In the genomic region with DNA sequence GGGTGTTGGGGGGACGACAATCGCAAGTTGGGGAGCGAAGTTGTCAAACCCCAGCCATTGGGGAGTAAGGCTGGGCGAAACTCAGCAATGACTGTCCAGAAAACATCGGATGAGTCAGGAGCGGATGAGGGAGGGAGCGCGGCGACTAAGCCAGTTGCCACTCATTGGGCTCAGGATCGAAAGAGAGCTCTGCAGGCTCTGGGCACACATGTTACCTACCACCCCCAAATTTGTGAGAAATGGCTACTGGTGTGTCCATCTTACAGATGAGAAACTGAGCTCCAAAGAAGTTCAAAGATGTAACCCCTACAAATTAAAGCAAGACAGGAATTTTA, we compare ENCODE assay signal across 8 mouse cellular contexts. TPM values are rescaled to one million over a fixed set of nuclear protein-coding genes. Genes with fewer than 3 reads are reported as not detected.
DNase-seq lines count a peak whose midpoint lies in the region; ATAC-seq and TF ChIP-seq lines count a peak whose summit lies in the region.

No protein-coding gene starts in this region.

- DNase-seq in left cerebral cortex, adult 2 months (ENCODE audit: extremely low spot score in 1 of 2, low spot score in 2 of 2): no peak
- DNase-seq in left cerebral cortex, postnatal 36 days (ENCODE audit: low spot score in 2 of 2): no peak
- DNase-seq in c-Kit-positive CD71-positive TER-119-positive erythroid progenitor cells, embryonic 14.5 days (ENCODE audit: low spot score): peak; percentile 3
- no peak for DNase-seq in left cerebral cortex, postnatal 10 days (ENCODE audit: extremely low spot score in 1 of 2, low spot score in 2 of 2)
- no peak for DNase-seq in thymus, adult 18-20 months
- DNase-seq in layer of hippocampus, adult 11-12 months (ENCODE audit: low spot score): no peak

- intact Hi-C loops in left cerebral cortex, adult 2 months (cut with DNase I): loop anchor here (2.0 kb wide), 1 partner anchor 27 kb away; no protein-coding TSS in a partner anchor
- intact Hi-C loops in left cerebral cortex, postnatal 36 days (cut with DNase I): loop anchor here (2.0 kb wide), 1 partner anchor 27 kb away; no protein-coding TSS in a partner anchor
- intact Hi-C loops in left cerebral cortex, postnatal 10 days (cut with DNase I): loop anchor here (2.0 kb wide), 1 partner anchor 27 kb away; no protein-coding TSS in a partner anchor

- peaks cover 6% of the 10 kb centered on the region for H3K36me3 ChIP-seq in myocyte (ENCODE audit: control insufficient read depth, insufficient read depth)

- H3K4me2 ChIP-seq in myocyte (ENCODE audit: low read depth): peak overlapping the region; percentile 100

- no peaks in the 10 kb centered on the region for H3K27me3 ChIP-seq in myocyte (ENCODE audit: control insufficient read depth, insufficient read depth, insufficient read length)

- no peak for TF ChIP-seq POLR2A in myocyte (IDR thresholded peaks at IDR 0.05; ENCODE audit: insufficient read length, low read depth)

- no peak for TF ChIP-seq CTCF in left cerebral cortex, adult 2 months (IDR thresholded peaks at IDR 0.05)

- peak overlapping the region; percentile 56 for H3ac ChIP-seq in myocyte (ENCODE audit: control insufficient read depth, insufficient read length)

- peak; percentile 25 for ATAC-seq in inflammation-experienced regulatory T-cells, adult 6 months

- peak overlapping the region; percentile 93 for H3K27ac ChIP-seq in left cerebral cortex, adult 2 months

- H3K4me3 ChIP-seq in left cerebral cortex, adult 2 months: peak overlapping the region; percentile 81
- H3K4me3 ChIP-seq in myocyte: peak overlapping the region; percentile 88

- peaks cover 43% of the 10 kb centered on the region for H3K79me2 ChIP-seq in myocyte (ENCODE audit: control insufficient read depth, insufficient read depth)

TF ChIP-seq in myocyte, 11 proteins besides CTCF, POLR2A, EP300 and RAD21:
- no peak for TF ChIP-seq MAX (IDR thresholded peaks at IDR 0.05; ENCODE audit: low read depth)
- no peak for TF ChIP-seq TCF12 (IDR thresholded peaks at IDR 0.05; ENCODE audit: insufficient read depth, poor library complexity, severe bottlenecking)
- TF ChIP-seq TCF3 (IDR thresholded peaks at IDR 0.05; ENCODE audit: insufficient read length, low read depth): no peak
- TF ChIP-seq MYOD1 (IDR thresholded peaks at IDR 0.05; ENCODE audit: control insufficient read depth in 1 of 3, insufficient read length in 2 of 3, low read depth in 2 of 3): no peak
- TF ChIP-seq E2F4 (IDR thresholded peaks at IDR 0.05; ENCODE audit: insufficient read depth): no peak
- no peak for TF ChIP-seq USF1 (IDR thresholded peaks at IDR 0.05; ENCODE audit: low read depth)
- no peak for TF ChIP-seq SRF (IDR thresholded peaks at IDR 0.05; ENCODE audit: control insufficient read depth, insufficient read length, low read depth)
- TF ChIP-seq MYOG (IDR thresholded peaks at IDR 0.05; ENCODE audit: control insufficient read depth in 1 of 3, insufficient read depth in 1 of 3, insufficient read length in 2 of 3, low read depth in 2 of 3): no peak
- TF ChIP-seq CEBPB (IDR thresholded peaks at IDR 0.05; ENCODE audit: insufficient read depth, poor library complexity, severe bottlenecking): no peak
- TF ChIP-seq REST (IDR thresholded peaks at IDR 0.05; ENCODE audit: insufficient read depth, insufficient read length): no peak
- TF ChIP-seq POLR2AphosphoS2 (IDR thresholded peaks at IDR 0.05; ENCODE audit: insufficient read length, low read depth): no peak

RNA-seq across cellular contexts. Expression of gene Capn2, which starts 0.2 kb away (rescaled TPM):
- 10 to 100 TPM; 61.2 to 63.7 TPM for total RNA-seq in left cerebral cortex, adult 2 months (2021)
- total RNA-seq in left cerebral cortex, postnatal 36 days (2021): 10 to 100 TPM; 59.1 to 63.6 TPM
- polyA plus RNA-seq in inflammation-experienced regulatory T-cells, adult 6 months (2017; shearing (Covaris generic)): 10 to 100 TPM; 24.1 to 68.6 (median 38.1) TPM
- 148 TPM for polyA plus RNA-seq in myocyte (2012; fragmentation: generic; extraction: Trizol)
- total RNA-seq in left cerebral cortex, postnatal 10 days (2021): 10 to 100 TPM; 59.9 to 64.6 TPM

RNA-seq across cellular contexts. Expression of gene Capn8, which starts 47.2 kb away (rescaled TPM):
- total RNA-seq in left cerebral cortex, adult 2 months (2021): not detected
- not detected for total RNA-seq in left cerebral cortex, postnatal 36 days (2021)
- polyA plus RNA-seq in inflammation-experienced regulatory T-cells, adult 6 months (2017; shearing (Covaris generic)): not detected
- polyA plus RNA-seq in myocyte (2012; fragmentation: generic; extraction: Trizol): not detected
- total RNA-seq in left cerebral cortex, postnatal 10 days (2021): not detected
